ENCODE assay signal across 30 mouse cellular contexts in the genomic region with DNA sequence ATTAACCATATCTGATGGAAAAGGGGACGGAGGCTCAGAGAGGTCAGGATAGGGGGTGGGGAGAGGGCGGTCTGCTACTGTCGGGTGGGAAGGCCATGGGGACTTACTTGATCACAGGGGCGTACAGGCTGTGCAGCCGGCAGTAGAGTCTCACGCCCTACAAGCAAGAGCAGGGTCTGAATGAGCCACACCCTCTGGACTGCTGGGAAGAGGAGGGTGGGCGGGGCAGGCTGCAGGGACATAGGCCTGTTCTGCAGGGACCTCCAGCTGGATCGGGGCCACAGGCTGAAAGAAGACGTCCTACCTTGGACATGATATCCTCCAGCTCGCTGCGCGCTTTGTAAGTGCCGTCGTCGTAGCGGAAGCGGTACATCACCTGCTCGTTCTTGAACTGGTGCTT.
DNase-seq lines count a peak whose midpoint lies in the region; ATAC-seq and TF ChIP-seq lines count a peak whose summit lies in the region.
"Had no signal": no experiment of that assay in that cellular context is flagged by ENCODE, and none has a peak within 500 bp of the region (broad histone marks: within the 10 kb centered on the region; RNA-seq: fewer than 3 reads in every experiment).

No protein-coding gene starts in this region.

- H3K27me3 ChIP-seq in intestine, embryonic 15.5 days (replicated peaks) = no peaks in the 10 kb centered on the region
- no peaks in the 10 kb centered on the region for H3K27me3 ChIP-seq in intestine, embryonic 16.5 days (replicated peaks; ENCODE audit: control insufficient read depth, insufficient read depth, low read length)
- no peaks in the 10 kb centered on the region for H3K27me3 ChIP-seq in ES-Bruce4 (ENCODE audit: control insufficient read depth, insufficient read depth, low read length, poor library complexity, severe bottlenecking)
- no peaks in the 10 kb centered on the region for H3K27me3 ChIP-seq in forebrain, embryonic 12.5 days
- H3K27me3 ChIP-seq: CH12.LX; embryonic facial prominence, embryonic 12.5 days; embryonic facial prominence, embryonic 15.5 days; forebrain, embryonic 13.5 days; heart, embryonic 13.5 days had no signal

- peak; percentile 56; the same call in 1 of the 2 replicates for ATAC-seq in intestine, embryonic 15.5 days
- no peak; the same call in 1 of the 2 replicates for ATAC-seq in intestine, embryonic 16.5 days
- no peak for ATAC-seq in forebrain, embryonic 12.5 days (ENCODE audit: low FRiP score)
- ATAC-seq: forebrain, embryonic 13.5 days; forebrain, embryonic 16.5 days; hindbrain, postnatal 0 days; inflammation-experienced regulatory T-cells, adult 6 months had no signal

- no peak for TF ChIP-seq CTCF in ES-Bruce4 (IDR thresholded peaks at IDR 0.05; ENCODE audit: low read depth, low read length)

- no peak overlapping the region for H3K4me2 ChIP-seq in intestine, embryonic 15.5 days (replicated peaks)
- H3K4me2 ChIP-seq in intestine, embryonic 16.5 days (ENCODE audit: low read depth, low read length) = no peak overlapping the region
- no peak overlapping the region for H3K4me2 ChIP-seq in forebrain, embryonic 12.5 days
- H3K4me2 ChIP-seq: embryonic facial prominence, embryonic 12.5 days; embryonic facial prominence, embryonic 15.5 days; forebrain, embryonic 13.5 days; heart, embryonic 13.5 days; hindbrain, embryonic 14.5 days had no signal

- no peak overlapping the region for H3K9ac ChIP-seq in intestine, embryonic 15.5 days
- no peak overlapping the region for H3K9ac ChIP-seq in intestine, embryonic 16.5 days (ENCODE audit: low read depth, low read length)
- no peak overlapping the region for H3K9ac ChIP-seq in ES-Bruce4 (ENCODE audit: low read depth, poor library complexity, severe bottlenecking)
- H3K9ac ChIP-seq in forebrain, embryonic 12.5 days = no peak overlapping the region
- H3K9ac ChIP-seq: embryonic facial prominence, embryonic 12.5 days; embryonic facial prominence, embryonic 15.5 days; forebrain, embryonic 13.5 days; heart, embryonic 13.5 days; hindbrain, embryonic 14.5 days had no signal

- H3K36me3 ChIP-seq in intestine, embryonic 15.5 days = no peaks in the 10 kb centered on the region
- H3K36me3 ChIP-seq in intestine, embryonic 16.5 days (ENCODE audit: control insufficient read depth, insufficient read depth, low read length) = no peaks in the 10 kb centered on the region
- H3K36me3 ChIP-seq in ES-Bruce4 (ENCODE audit: control insufficient read depth, insufficient read depth, low read length, poor library complexity, severe bottlenecking) = no peaks in the 10 kb centered on the region
- peaks cover 20% of the 10 kb centered on the region for H3K36me3 ChIP-seq in forebrain, embryonic 12.5 days (replicated peaks)

- DNase-seq in R1 (ENCODE audit: low read depth, low spot score) = peak; percentile 79
- DNase-seq in right cerebral cortex, postnatal 10 days (ENCODE audit: low spot score in 2 of 2) = no peak
- DNase-seq in MN1 (ENCODE audit: low spot score) = no peak
- DNase-seq: adrenal gland, adult 2 months; adrenal gland, postnatal 14 days; B cell, adult 2 months; cerebellum, adult 11 months; cerebellum, adult 2 months; cerebellum, adult 9-11 months; cerebellum, postnatal 25 days; gastrocnemius, adult 2 months; gastrocnemius, postnatal 14 days; heart, adult 2 months; heart, postnatal 14 days; heart, postnatal 4 days; kidney, adult 18-20 months had no signal

- 0 out of 2 replicates have a peak, but pooled peaks have one; percentile 42 for TF ChIP-seq EP300 in ES-Bruce4 (IDR thresholded peaks at IDR 0.05; ENCODE audit: insufficient read depth, low read depth, low read length)

- WGBS in intestine, embryonic 15.5 days = 83% methylated on average over 18 of the region's 18 CpGs
- WGBS in intestine, embryonic 16.5 days = 82% methylated on average over 18 of the region's 18 CpGs
- 91% methylated on average over 18 of the region's 18 CpGs for WGBS in forebrain, embryonic 12.5 days

- H3K9me3 ChIP-seq in intestine, embryonic 15.5 days = no peaks in the 10 kb centered on the region
- no peaks in the 10 kb centered on the region for H3K9me3 ChIP-seq in intestine, embryonic 16.5 days (ENCODE audit: control insufficient read depth, low read length)
- H3K9me3 ChIP-seq in ES-Bruce4 (replicated peaks; ENCODE audit: control insufficient read depth, insufficient read depth, low read length, poor library complexity, severe bottlenecking) = no peaks in the 10 kb centered on the region
- H3K9me3 ChIP-seq in forebrain, embryonic 12.5 days = no peaks in the 10 kb centered on the region
- H3K9me3 ChIP-seq: embryonic facial prominence, embryonic 12.5 days; embryonic facial prominence, embryonic 15.5 days; forebrain, embryonic 13.5 days; heart, embryonic 10.5 days; heart, embryonic 13.5 days had no signal

- H3K27ac ChIP-seq in intestine, embryonic 15.5 days = no peak overlapping the region
- no peak overlapping the region for H3K27ac ChIP-seq in intestine, embryonic 16.5 days (ENCODE audit: low read length)
- H3K27ac ChIP-seq in ES-Bruce4 (ENCODE audit: insufficient read depth, low read length) = no peak overlapping the region
- no peak overlapping the region for H3K27ac ChIP-seq in forebrain, embryonic 12.5 days
- H3K27ac ChIP-seq: embryonic facial prominence, embryonic 12.5 days; embryonic facial prominence, embryonic 15.5 days; forebrain, embryonic 13.5 days; gastrocnemius, adult 2 months; heart, adult 2 months; heart, embryonic 10.5 days; heart, embryonic 13.5 days; hindbrain, embryonic 14.5 days; hindbrain, postnatal 0 days had no signal

- TF ChIP-seq POLR2A in ES-Bruce4 (IDR thresholded peaks at IDR 0.05; ENCODE audit: insufficient read depth, low read length) = no peak

- 0 out of 2 replicates have a peak, but pooled peaks cover 5% of the 10 kb centered on the region for H3K4me1 ChIP-seq in intestine, embryonic 15.5 days (replicated peaks)
- peaks cover 7% of the 10 kb centered on the region; the same call in 1 of the 2 replicates for H3K4me1 ChIP-seq in intestine, embryonic 16.5 days (ENCODE audit: control insufficient read depth, insufficient read depth, low read length)
- H3K4me1 ChIP-seq in ES-Bruce4 (ENCODE audit: control insufficient read depth, insufficient read depth, low read length) = no peaks in the 10 kb centered on the region
- peaks cover 4% of the 10 kb centered on the region; the same call in 1 of the 2 replicates for H3K4me1 ChIP-seq in forebrain, embryonic 12.5 days

- no peak overlapping the region for H3K4me3 ChIP-seq in intestine, embryonic 15.5 days (replicated peaks)
- no peak overlapping the region for H3K4me3 ChIP-seq in intestine, embryonic 16.5 days (ENCODE audit: low read length)
- no peak overlapping the region for H3K4me3 ChIP-seq in ES-Bruce4 (ENCODE audit: low read depth, low read length)
- H3K4me3 ChIP-seq in forebrain, embryonic 12.5 days (replicated peaks) = no peak overlapping the region
- H3K4me3 ChIP-seq: embryonic facial prominence, embryonic 12.5 days; embryonic facial prominence, embryonic 15.5 days; forebrain, embryonic 13.5 days; gastrocnemius, adult 2 months; heart, adult 2 months; heart, embryonic 10.5 days; heart, embryonic 13.5 days had no signal
